Mouse (Mus musculus): ENCODE results near the gene Igsf9b. TPM values are rescaled to one million over a fixed set of nuclear protein-coding genes. Genes with fewer than 3 reads are reported as not detected.

Gene Igsf9b
- polyA plus RNA-seq, 1 experiment from 2014 or later = 5.9 TPM

DNA sequence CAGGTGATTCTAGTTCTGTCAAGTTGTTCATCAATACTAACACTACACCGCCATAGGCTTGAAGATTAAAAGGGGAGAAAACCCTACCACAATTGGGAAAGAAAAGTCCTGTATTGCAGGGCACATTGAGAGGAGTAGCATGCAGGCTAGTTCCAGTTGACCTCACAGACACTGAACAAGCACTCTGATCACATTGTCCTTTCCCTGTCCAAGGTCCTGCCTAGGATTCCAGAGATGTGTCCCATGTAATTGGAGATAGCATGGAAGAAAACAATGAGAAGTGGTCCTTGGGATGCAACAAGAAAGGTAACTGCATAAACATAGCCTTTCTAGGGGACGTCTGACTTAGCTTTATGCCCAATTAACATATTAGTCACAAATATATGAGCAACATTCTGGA, 68.2 kb downstream of the Igsf9b start:
- Histone ChIP-seq H3K9ac (replicated peaks; ENCODE audit: low read depth, low read length) (no peak overlapping the region), H3K9me3 (ENCODE audit: control insufficient read depth, low read depth, low read length) (no peaks in the 10 kb centered on the region), H3K27me3 (ENCODE audit: control insufficient read depth, insufficient read depth, low read length) (no peaks in the 10 kb centered on the region), H3K27ac (ENCODE audit: low read length) (no peak overlapping the region), H3K36me3 (ENCODE audit: control insufficient read depth, insufficient read depth, low read length) (no peaks in the 10 kb centered on the region), H3K4me2 (replicated peaks; ENCODE audit: low read depth, low read length) (no peak overlapping the region), H3K4me3 (ENCODE audit: low read depth, low read length) (no peak overlapping the region), H3K4me1 (ENCODE audit: control insufficient read depth, insufficient read depth, low read length) (no peaks in the 10 kb centered on the region)
- 52% methylated on average over 2 of the region's 2 CpGs for WGBS
- ATAC-seq (ENCODE audit: insufficient number of reproducible peaks, insufficient read depth, low FRiP score, low read depth) = no peak

DNA sequence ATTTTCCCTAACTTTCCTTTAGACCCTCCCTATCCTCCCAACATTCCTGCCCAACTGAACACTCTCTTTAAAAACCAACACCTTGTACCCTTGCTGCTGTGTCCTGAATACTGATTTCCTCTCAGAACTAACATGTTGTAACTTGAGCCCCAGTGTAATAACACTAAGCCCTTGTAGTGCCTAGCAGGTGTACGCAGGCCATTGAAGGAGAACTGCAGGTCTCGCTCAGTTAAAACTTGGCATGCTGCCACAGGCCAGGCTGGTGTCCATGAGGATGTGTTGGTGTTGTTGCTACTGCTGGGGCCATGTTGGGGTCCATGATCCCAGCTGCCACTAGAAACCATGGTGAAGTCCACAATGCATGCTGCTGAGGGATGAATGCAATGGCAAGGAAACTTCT, 70.1 kb downstream of the Igsf9b start:
- Histone ChIP-seq H3K36me3 (ENCODE audit: control insufficient read depth, insufficient read depth, low read length) (no peaks in the 10 kb centered on the region), H3K27me3 (ENCODE audit: control insufficient read depth, insufficient read depth, low read length) (no peaks in the 10 kb centered on the region), H3K4me2 (replicated peaks; ENCODE audit: low read depth, low read length) (no peak overlapping the region), H3K9ac (replicated peaks; ENCODE audit: low read depth, low read length) (no peak overlapping the region), H3K4me3 (ENCODE audit: low read depth, low read length) (no peak overlapping the region), H3K4me1 (ENCODE audit: control insufficient read depth, insufficient read depth, low read length) (no peaks in the 10 kb centered on the region), H3K27ac (ENCODE audit: low read length) (no peak overlapping the region), H3K9me3 (ENCODE audit: control insufficient read depth, low read depth, low read length) (no peaks in the 10 kb centered on the region)
- ATAC-seq (ENCODE audit: insufficient number of reproducible peaks, insufficient read depth, low FRiP score, low read depth) = no peak
- 59% methylated on average over 2 of the region's 2 CpGs for WGBS

DNA sequence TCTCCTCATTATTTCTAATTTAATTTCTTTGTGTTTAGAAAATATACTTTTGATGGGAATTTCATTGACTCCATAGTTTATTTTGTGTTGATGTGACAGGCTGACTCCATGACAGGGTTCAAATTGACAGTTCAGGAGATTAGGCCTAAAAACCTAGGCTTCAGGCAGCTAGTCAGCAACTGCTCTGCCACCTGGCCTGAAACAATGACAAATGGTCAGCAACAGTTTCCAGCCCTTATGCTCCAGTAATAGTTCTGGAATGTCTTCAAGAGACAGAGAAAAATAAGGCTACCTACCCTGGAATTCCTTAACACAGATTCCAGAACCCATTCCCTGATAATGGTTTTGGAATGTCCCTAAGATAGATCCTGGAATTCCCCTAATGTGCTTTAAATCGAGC, 76.7 kb downstream of the Igsf9b start:
- no peak overlapping the region for H3K4me3 ChIP-seq (ENCODE audit: low read depth, low read length)
- H3K27ac ChIP-seq (ENCODE audit: low read length) = no peak overlapping the region
- H3K4me2 ChIP-seq (replicated peaks; ENCODE audit: low read depth, low read length) = no peak overlapping the region
- no peaks in the 10 kb centered on the region for H3K36me3 ChIP-seq (ENCODE audit: control insufficient read depth, insufficient read depth, low read length)
- no peaks in the 10 kb centered on the region for H3K4me1 ChIP-seq (ENCODE audit: control insufficient read depth, insufficient read depth, low read length)
- 51% methylated on average over 1 of the region's 1 CpGs for WGBS
- H3K9me3 ChIP-seq (ENCODE audit: control insufficient read depth, low read depth, low read length) = no peaks in the 10 kb centered on the region
- no peak for ATAC-seq (ENCODE audit: insufficient number of reproducible peaks, insufficient read depth, low FRiP score, low read depth)
- H3K9ac ChIP-seq (replicated peaks; ENCODE audit: low read depth, low read length) = no peak overlapping the region
- no peaks in the 10 kb centered on the region for H3K27me3 ChIP-seq (ENCODE audit: control insufficient read depth, insufficient read depth, low read length)

DNA sequence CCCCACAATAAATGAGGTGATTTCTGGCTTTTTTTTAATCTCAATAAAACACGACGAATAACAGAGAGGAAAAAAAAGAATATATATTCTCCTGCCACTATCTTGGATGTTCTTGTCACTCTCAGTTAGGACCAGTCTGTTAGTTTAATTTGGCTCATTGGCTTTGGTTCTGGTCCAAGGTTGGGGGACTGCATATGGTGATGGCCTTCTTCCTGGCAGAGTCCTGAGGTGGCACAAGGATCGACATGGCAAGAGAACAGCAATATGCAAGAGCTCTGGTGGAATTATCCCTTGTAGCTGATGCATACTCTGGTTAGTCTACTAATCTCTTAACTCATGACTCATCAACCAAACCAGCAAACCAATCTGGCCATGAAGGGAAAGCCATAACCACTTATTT, 87.9 kb downstream of the Igsf9b start:
- ATAC-seq (ENCODE audit: insufficient number of reproducible peaks, insufficient read depth, low FRiP score, low read depth) = no peak
- 83% methylated on average over 3 of the region's 3 CpGs for whole genome bisulfite sequencing
- no peak overlapping the region for H3K4me2 ChIP-seq (replicated peaks; ENCODE audit: low read depth, low read length)

DNA sequence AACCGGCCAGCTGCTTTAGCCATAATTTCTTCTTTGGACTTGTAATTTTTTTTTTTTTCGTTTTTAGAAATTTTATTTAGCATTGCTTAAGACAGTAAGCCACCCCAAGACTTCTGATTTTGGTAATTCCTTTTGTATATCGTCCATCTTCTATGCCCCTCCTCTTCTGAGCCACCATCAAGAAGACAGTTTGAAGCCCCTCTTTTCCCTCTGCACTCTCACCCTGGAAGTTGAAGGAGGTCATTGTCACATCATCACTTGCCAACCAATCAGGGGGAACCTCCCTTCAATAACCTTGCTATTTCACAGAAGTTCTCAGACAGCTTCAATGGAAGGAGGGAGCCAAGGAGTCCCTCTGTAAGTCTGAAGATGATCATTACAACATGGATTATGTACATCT, 97.5 kb downstream of the Igsf9b start, which contains the start of gene Spata19:
Gene Spata19 (plus strand): TSS at position 301 of the 400 bp plus-strand sequence.
- Histone ChIP-seq H3K27ac (ENCODE audit: low read length) (no peak within 1 kb of the TSS), H3K36me3 (ENCODE audit: control insufficient read depth, insufficient read depth, low read length) (no peaks in the 10 kb centered on the region)

More for the DNA sequence above, 87.9 kb downstream of the Igsf9b start:
- no peak overlapping the region for H3K27ac ChIP-seq (ENCODE audit: low read length)
- no peak overlapping the region for H3K9ac ChIP-seq (replicated peaks; ENCODE audit: low read depth, low read length)
- H3K36me3 ChIP-seq (ENCODE audit: control insufficient read depth, insufficient read depth, low read length) = no peaks in the 10 kb centered on the region
- no peaks in the 10 kb centered on the region for H3K4me1 ChIP-seq (ENCODE audit: control insufficient read depth, insufficient read depth, low read length)
- no peaks in the 10 kb centered on the region for H3K27me3 ChIP-seq (ENCODE audit: control insufficient read depth, insufficient read depth, low read length)
- H3K4me3 ChIP-seq (ENCODE audit: low read depth, low read length) = no peak overlapping the region
- no peaks in the 10 kb centered on the region for H3K9me3 ChIP-seq (ENCODE audit: control insufficient read depth, low read depth, low read length)

DNA sequence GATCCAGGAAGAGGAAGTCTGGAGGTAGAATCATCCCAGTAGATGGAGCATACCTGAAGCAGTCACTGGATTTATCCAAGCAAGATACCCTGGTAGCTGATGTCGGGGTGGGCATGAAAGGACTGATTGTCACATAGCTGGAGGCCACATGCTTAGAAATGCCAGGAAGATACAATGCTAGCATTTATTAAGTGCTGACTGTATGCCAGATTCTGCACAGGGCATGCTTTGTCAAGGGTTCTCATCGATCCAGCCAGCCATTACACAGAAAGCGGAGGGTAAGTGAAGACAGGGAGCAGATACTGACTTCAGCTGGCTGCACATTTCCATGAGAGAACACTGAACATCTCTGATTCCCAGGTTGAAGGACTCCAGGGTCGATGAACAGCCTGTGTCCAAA, 102.2 kb downstream of the Igsf9b start:
- Histone ChIP-seq H3K27me3 (ENCODE audit: control insufficient read depth, insufficient read depth, low read length) (no peaks in the 10 kb centered on the region), H3K9ac (replicated peaks; ENCODE audit: low read depth, low read length) (no peak overlapping the region), H3K4me3 (ENCODE audit: low read depth, low read length) (no peak overlapping the region), H3K36me3 (ENCODE audit: control insufficient read depth, insufficient read depth, low read length) (no peaks in the 10 kb centered on the region), H3K27ac (ENCODE audit: low read length) (no peak overlapping the region), H3K4me1 (ENCODE audit: control insufficient read depth, insufficient read depth, low read length) (no peaks in the 10 kb centered on the region), H3K9me3 (ENCODE audit: control insufficient read depth, low read depth, low read length) (no peaks in the 10 kb centered on the region), H3K4me2 (replicated peaks; ENCODE audit: low read depth, low read length) (no peak overlapping the region)
- 78% methylated on average over 4 of the region's 4 CpGs for WGBS
- ATAC-seq (ENCODE audit: insufficient number of reproducible peaks, insufficient read depth, low FRiP score, low read depth) = no peak

More for the DNA sequence above, 97.5 kb downstream of the Igsf9b start, which contains the start of gene Spata19:
- H3K4me1 ChIP-seq (ENCODE audit: control insufficient read depth, insufficient read depth, low read length) = no peaks in the 10 kb centered on the region
- no peaks in the 10 kb centered on the region for H3K27me3 ChIP-seq (ENCODE audit: control insufficient read depth, insufficient read depth, low read length)
- H3K9me3 ChIP-seq (ENCODE audit: control insufficient read depth, low read depth, low read length) = no peaks in the 10 kb centered on the region
- ATAC-seq (ENCODE audit: insufficient number of reproducible peaks, insufficient read depth, low FRiP score, low read depth) = no peak
- H3K4me2 ChIP-seq (replicated peaks; ENCODE audit: low read depth, low read length) = no peak within 1 kb of the TSS
- H3K9ac ChIP-seq (replicated peaks; ENCODE audit: low read depth, low read length) = no peak within 1 kb of the TSS
- H3K4me3 ChIP-seq (ENCODE audit: low read depth, low read length) = no peak within 1 kb of the TSS
- 59% methylated on average over 3 of the region's 3 CpGs for WGBS

Other genes with a start within 250 kb of the Igsf9b start
- 70.0 and 70.5 TPM in 2 replicates for gene Jam3, start 143.8 kb upstream of the Igsf9b start, polyA plus RNA-seq (2014; fragmentation: Nextera tagmentation; extraction: Ambion mirVana)
- not detected in 2 replicates for gene Spata19, start 97.6 kb downstream of the Igsf9b start, polyA plus RNA-seq (2014; fragmentation: Nextera tagmentation; extraction: Ambion mirVana)